Mouse (Mus musculus): ENCODE data around the gene Serpinb6c. TPM values are rescaled to one million over a fixed set of nuclear protein-coding genes. Genes with fewer than 3 reads are reported as not detected.

Serpinb6c gene
- polyA plus RNA-seq, 1 experiment from 2014 or later: 0.09 TPM

GRCm38 (mm10) chr13:33921041-33921440, 15.5 kb upstream of the Serpinb6c start:
- Histone ChIP-seq H3K4me1 (replicated peaks; ENCODE audit: control insufficient read depth, insufficient read depth, low read length) (no peaks in the 10 kb centered on the region), H3K4me3 (ENCODE audit: low read depth, low read length) (no peak overlapping the region), H3K27ac (ENCODE audit: low read depth, low read length) (no peak overlapping the region), H3K9me3 (ENCODE audit: control insufficient read depth) (no peaks in the 10 kb centered on the region), H3K27me3 (replicated peaks; ENCODE audit: control insufficient read depth, insufficient read depth, low read length) (no peaks in the 10 kb centered on the region), H3K36me3 (ENCODE audit: control insufficient read depth, insufficient read depth) (peaks cover 76% of the 10 kb centered on the region), H3K9ac (ENCODE audit: low read depth, low read length) (no peak overlapping the region), H3K4me2 (replicated peaks; ENCODE audit: low read depth) (no peak overlapping the region)
- WGBS: 91% methylated on average over 6 of the region's 6 CpGs
- TF ChIP-seq CTCF (IDR thresholded peaks at IDR 0.05; ENCODE audit: low read depth): no peak
- ATAC-seq: peak; percentile 14; the same call in 1 of the 2 replicates

DNA sequence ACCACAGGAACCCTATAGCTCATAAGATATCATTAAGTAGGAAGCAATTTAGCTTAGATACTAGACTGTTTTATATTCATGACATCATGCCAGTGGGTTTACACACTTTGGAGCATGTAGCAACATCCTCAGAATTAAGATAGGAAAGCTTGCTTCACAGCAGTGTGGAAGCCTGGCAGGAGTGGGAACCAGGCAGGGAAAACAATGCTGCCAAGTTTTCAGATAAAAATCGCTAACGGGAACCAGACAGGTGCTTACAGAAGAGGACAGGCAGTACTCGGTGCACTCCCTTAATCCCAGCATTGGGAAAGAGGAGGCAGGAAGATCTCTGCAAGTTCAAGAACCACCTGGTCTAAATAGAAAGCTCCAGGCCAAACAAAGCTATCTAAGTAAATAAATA, 1.3 kb upstream of the Serpinb6c start:
- Histone ChIP-seq H3K4me3 (ENCODE audit: low read depth, low read length) (no peak overlapping the region), H3K4me1 (replicated peaks; ENCODE audit: control insufficient read depth, insufficient read depth, low read length) (no peaks in the 10 kb centered on the region), H3K36me3 (ENCODE audit: control insufficient read depth, insufficient read depth) (no peaks in the 10 kb centered on the region), H3K9ac (ENCODE audit: low read depth, low read length) (no peak overlapping the region), H3K4me2 (replicated peaks; ENCODE audit: low read depth) (no peak overlapping the region), H3K9me3 (ENCODE audit: control insufficient read depth) (no peaks in the 10 kb centered on the region), H3K27me3 (replicated peaks; ENCODE audit: control insufficient read depth, insufficient read depth, low read length) (no peaks in the 10 kb centered on the region), H3K27ac (ENCODE audit: low read depth, low read length) (no peak overlapping the region)
- no peak for ATAC-seq
- WGBS: 43% methylated on average over 3 of the region's 3 CpGs
- TF ChIP-seq CTCF (IDR thresholded peaks at IDR 0.05; ENCODE audit: low read depth): no peak

DNA sequence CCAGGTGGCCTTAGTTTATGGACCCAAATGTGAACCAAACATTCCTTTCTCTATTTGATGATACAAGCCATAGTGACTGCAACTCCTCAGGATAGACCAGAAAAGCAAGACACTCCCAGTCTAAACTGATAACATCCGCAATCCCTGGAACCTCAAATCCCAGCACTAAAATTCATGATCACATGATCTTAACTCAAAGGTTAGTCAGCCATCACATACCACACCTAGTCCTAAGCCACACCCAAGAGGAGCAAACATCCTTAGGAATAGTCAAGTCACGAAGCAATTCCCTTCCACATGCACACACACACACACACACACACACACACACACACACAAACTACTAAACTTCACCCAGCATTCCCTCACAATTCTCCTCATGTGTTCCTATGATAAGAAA, 2.2 kb downstream of the Serpinb6c start:
- no peak overlapping the region for H3K9ac ChIP-seq (ENCODE audit: low read depth, low read length)
- H3K27ac ChIP-seq (ENCODE audit: low read depth, low read length): no peak overlapping the region
- H3K27me3 ChIP-seq (replicated peaks; ENCODE audit: control insufficient read depth, insufficient read depth, low read length): no peaks in the 10 kb centered on the region
- no peaks in the 10 kb centered on the region for H3K9me3 ChIP-seq (ENCODE audit: control insufficient read depth)
- WGBS: 53% methylated on average over 2 of the region's 2 CpGs
- peak; percentile 61 for ATAC-seq
- no peak for TF ChIP-seq CTCF (IDR thresholded peaks at IDR 0.05; ENCODE audit: low read depth)
- no peaks in the 10 kb centered on the region for H3K36me3 ChIP-seq (ENCODE audit: control insufficient read depth, insufficient read depth)
- H3K4me3 ChIP-seq (ENCODE audit: low read depth, low read length): no peak overlapping the region
- H3K4me2 ChIP-seq (replicated peaks; ENCODE audit: low read depth): no peak overlapping the region
- no peaks in the 10 kb centered on the region for H3K4me1 ChIP-seq (replicated peaks; ENCODE audit: control insufficient read depth, insufficient read depth, low read length)

DNA sequence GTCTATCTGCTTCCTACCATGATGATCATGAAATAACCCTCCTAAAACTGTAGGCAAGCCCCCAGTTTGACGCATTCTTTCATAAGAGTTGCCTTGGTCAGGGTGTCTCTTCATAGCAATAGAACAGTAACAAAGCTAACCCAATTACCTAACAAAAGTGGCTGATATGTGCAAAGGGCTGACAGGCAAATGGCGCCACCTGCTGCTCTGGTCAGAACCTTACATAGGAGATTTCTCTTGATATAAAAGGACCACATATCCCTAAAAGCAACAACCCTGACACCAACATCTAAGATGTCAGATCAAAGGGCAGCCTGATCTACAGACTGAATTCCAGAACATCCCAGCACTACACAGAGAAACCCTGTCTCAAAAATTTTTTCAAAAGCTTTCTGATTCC, 11.3 kb downstream of the Serpinb6c start:
- 40% methylated on average over 2 of the region's 2 CpGs for WGBS
- no peaks in the 10 kb centered on the region for H3K27me3 ChIP-seq (replicated peaks; ENCODE audit: control insufficient read depth, insufficient read depth, low read length)
- no peak for ATAC-seq

DNA sequence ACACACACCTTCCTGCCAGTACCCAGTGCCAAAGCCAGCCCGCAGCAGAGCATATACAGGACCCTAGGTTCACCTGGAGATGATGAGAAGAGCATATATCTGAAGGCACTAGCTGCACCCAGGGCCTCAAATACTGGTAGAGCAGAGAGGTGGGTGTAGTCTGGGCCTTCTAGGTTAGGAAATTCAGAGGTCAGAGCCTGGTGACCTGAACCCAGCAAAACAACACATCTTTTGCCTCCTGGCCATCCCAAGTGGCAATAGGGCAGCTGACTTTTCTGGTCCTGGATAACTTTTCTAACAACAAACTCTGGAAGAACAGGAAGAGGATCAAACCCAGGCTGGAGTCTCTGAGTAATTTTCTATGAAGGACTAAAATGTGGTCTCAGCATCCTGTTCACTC, 62.2 kb downstream of the Serpinb6c start, which contains the start of gene Serpinb6e:
Serpinb6e (minus strand) TSS at position 101 of the 400 bp plus-strand sequence.
- Histone ChIP-seq H3K4me3 (ENCODE audit: low read depth, low read length) (no peak within 1 kb of the TSS), H3K9me3 (ENCODE audit: control insufficient read depth) (no peaks in the 10 kb centered on the region), H3K27ac (ENCODE audit: low read depth, low read length) (no peak within 1 kb of the TSS), H3K4me2 (replicated peaks; ENCODE audit: low read depth) (no peak within 1 kb of the TSS), H3K4me1 (replicated peaks; ENCODE audit: control insufficient read depth, insufficient read depth, low read length) (no peaks in the 10 kb centered on the region), H3K9ac (ENCODE audit: low read depth, low read length) (no peak within 1 kb of the TSS), H3K27me3 (replicated peaks; ENCODE audit: control insufficient read depth, insufficient read depth, low read length) (no peaks in the 10 kb centered on the region), H3K36me3 (ENCODE audit: control insufficient read depth, insufficient read depth) (no peaks in the 10 kb centered on the region)
- no peak for ATAC-seq
- no peak for TF ChIP-seq CTCF (IDR thresholded peaks at IDR 0.05; ENCODE audit: low read depth)
- WGBS: 45% methylated on average over 1 of the region's 1 CpGs

More for the DNA sequence above, 11.3 kb downstream of the Serpinb6c start:
- Histone ChIP-seq H3K36me3 (ENCODE audit: control insufficient read depth, insufficient read depth) (no peaks in the 10 kb centered on the region), H3K4me2 (replicated peaks; ENCODE audit: low read depth) (no peak overlapping the region), H3K27ac (ENCODE audit: low read depth, low read length) (no peak overlapping the region), H3K4me1 (replicated peaks; ENCODE audit: control insufficient read depth, insufficient read depth, low read length) (no peaks in the 10 kb centered on the region), H3K4me3 (ENCODE audit: low read depth, low read length) (no peak overlapping the region), H3K9ac (ENCODE audit: low read depth, low read length) (no peak overlapping the region), H3K9me3 (ENCODE audit: control insufficient read depth) (no peaks in the 10 kb centered on the region)
- peak; percentile 77 for TF ChIP-seq CTCF (IDR thresholded peaks at IDR 0.05; ENCODE audit: low read depth)

GRCm38 (mm10) chr13:33830751-33831150, 74.8 kb downstream of the Serpinb6c start:
- no peaks in the 10 kb centered on the region for H3K36me3 ChIP-seq (ENCODE audit: control insufficient read depth, insufficient read depth)
- no peaks in the 10 kb centered on the region for H3K9me3 ChIP-seq (ENCODE audit: control insufficient read depth)
- H3K27ac ChIP-seq (ENCODE audit: low read depth, low read length): no peak overlapping the region
- no peak overlapping the region for H3K4me3 ChIP-seq (ENCODE audit: low read depth, low read length)
- H3K4me2 ChIP-seq (replicated peaks; ENCODE audit: low read depth): no peak overlapping the region
- ATAC-seq: no peak
- H3K9ac ChIP-seq (ENCODE audit: low read depth, low read length): no peak overlapping the region
- 84% methylated on average over 2 of the region's 2 CpGs for WGBS
- TF ChIP-seq CTCF (IDR thresholded peaks at IDR 0.05; ENCODE audit: low read depth): no peak
- H3K4me1 ChIP-seq (replicated peaks; ENCODE audit: control insufficient read depth, insufficient read depth, low read length): no peaks in the 10 kb centered on the region
- no peaks in the 10 kb centered on the region for H3K27me3 ChIP-seq (replicated peaks; ENCODE audit: control insufficient read depth, insufficient read depth, low read length)

Other genes with a start within 250 kb of the Serpinb6c start
- not detected in 2 replicates for gene Serpinb6d, start 244.3 kb downstream of the Serpinb6c start, polyA plus RNA-seq (2015; fragmentation: Nextera tagmentation; extraction: Ambion mirVana)
- not detected in 2 replicates for gene Serpinb6e, start 62.3 kb downstream of the Serpinb6c start, polyA plus RNA-seq (2015; fragmentation: Nextera tagmentation; extraction: Ambion mirVana)
- gene Nqo2, start 59.0 kb upstream of the Serpinb6c start, polyA plus RNA-seq (2015; fragmentation: Nextera tagmentation; extraction: Ambion mirVana): 27.5 and 28.0 TPM in 2 replicates
- gene Ripk1, start 96.7 kb upstream of the Serpinb6c start, polyA plus RNA-seq (2015; fragmentation: Nextera tagmentation; extraction: Ambion mirVana): 25.0 and 27.7 TPM in 2 replicates
- gene Serpinb6a, start 97.1 kb upstream of the Serpinb6c start, polyA plus RNA-seq (2015; fragmentation: Nextera tagmentation; extraction: Ambion mirVana): 364 and 373 TPM in 2 replicates
- 51.5 and 58.2 TPM in 2 replicates for gene Bphl, start 131.9 kb upstream of the Serpinb6c start, polyA plus RNA-seq (2015; fragmentation: Nextera tagmentation; extraction: Ambion mirVana)
- gene Tubb2a, start 172.3 kb upstream of the Serpinb6c start, polyA plus RNA-seq (2015; fragmentation: Nextera tagmentation; extraction: Ambion mirVana): 218 and 292 TPM in 2 replicates
- gene Tubb2b, start 224.8 kb upstream of the Serpinb6c start, polyA plus RNA-seq (2015; fragmentation: Nextera tagmentation; extraction: Ambion mirVana): 14.1 and 15.4 TPM in 2 replicates

Data from intestine, postnatal 0 days (tissue).